ENCODE assay signal across 10 mouse cellular contexts in the genomic region with DNA sequence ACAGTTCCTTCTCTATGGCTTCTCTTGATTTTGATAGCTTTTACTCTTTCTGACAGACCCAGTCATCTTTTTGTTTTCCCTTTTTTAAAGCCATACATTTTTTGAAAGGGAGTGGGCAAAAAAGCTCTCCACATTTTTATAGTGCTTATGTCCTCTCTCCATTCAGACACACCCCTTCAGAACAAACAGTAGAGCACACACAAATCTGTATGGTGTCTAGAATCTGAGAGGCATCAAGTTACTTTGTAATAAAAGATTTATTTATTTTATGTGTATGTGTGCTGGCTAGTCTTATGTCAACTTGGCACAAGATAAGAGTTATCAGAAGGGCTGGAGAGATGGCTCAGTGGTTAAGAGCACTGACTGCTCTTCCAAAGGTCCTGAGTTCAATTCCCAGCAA. TPM values are rescaled to one million over a fixed set of nuclear protein-coding genes. Genes with fewer than 3 reads are reported as not detected.
DNase-seq lines count a peak whose midpoint lies in the region; ATAC-seq lines count a peak whose summit lies in the region.
"Had no signal": no experiment of that assay in that cellular context is flagged by ENCODE, and none has a peak within 500 bp of the region (broad histone marks: within the 10 kb centered on the region; RNA-seq: fewer than 3 reads in every experiment).

No protein-coding gene starts in this region.

- H3K9ac ChIP-seq in heart, embryonic 14.5 days (ENCODE audit: low read length) = no peak overlapping the region
- H3K9ac ChIP-seq in kidney, embryonic 16.5 days (replicated peaks; ENCODE audit: low read length) = no peak overlapping the region
- H3K9ac ChIP-seq in midbrain, embryonic 15.5 days = no peak overlapping the region
- H3K9ac ChIP-seq: limb, embryonic 12.5 days had no signal

- H3K36me3 ChIP-seq in heart, embryonic 14.5 days (ENCODE audit: control insufficient read depth, insufficient read depth, low read length) = peaks cover 85% of the 10 kb centered on the region
- H3K36me3 ChIP-seq in kidney, embryonic 16.5 days (ENCODE audit: insufficient read depth, low read length) = peaks cover 47% of the 10 kb centered on the region
- peaks cover 14% of the 10 kb centered on the region; the same call in 1 of the 2 replicates for H3K36me3 ChIP-seq in midbrain, embryonic 15.5 days (replicated peaks)
- peaks cover 97% of the 10 kb centered on the region for H3K36me3 ChIP-seq in midbrain, embryonic 10.5 days

- peaks cover 0 to 5% of the 10 kb centered on the region in 2 experiments; a peak in 1 of 4 replicates for H3K4me1 ChIP-seq in heart, embryonic 14.5 days (ENCODE audit: control insufficient read depth in 2 of 2, insufficient read depth in 2 of 2, low read length in 2 of 2)
- H3K4me1 ChIP-seq in kidney, embryonic 16.5 days (ENCODE audit: insufficient read depth, low read length) = no peaks in the 10 kb centered on the region
- H3K4me1 ChIP-seq in midbrain, embryonic 15.5 days = no peaks in the 10 kb centered on the region
- no peaks in the 10 kb centered on the region for H3K4me1 ChIP-seq in midbrain, embryonic 10.5 days
- H3K4me1 ChIP-seq: limb, embryonic 12.5 days had no signal

- no peak overlapping the region for H3K4me3 ChIP-seq in heart, embryonic 14.5 days (ENCODE audit: control insufficient read depth in 1 of 2, insufficient read depth in 1 of 2, low read depth in 1 of 2, low read length in 2 of 2)
- H3K4me3 ChIP-seq in kidney, embryonic 16.5 days (ENCODE audit: low read length) = no peak overlapping the region
- H3K4me3 ChIP-seq in midbrain, embryonic 15.5 days = no peak overlapping the region
- no peak overlapping the region for H3K4me3 ChIP-seq in midbrain, embryonic 10.5 days
- H3K4me3 ChIP-seq: limb, embryonic 12.5 days had no signal

- H3K27me3 ChIP-seq in heart, embryonic 14.5 days (ENCODE audit: control insufficient read depth, insufficient read depth, low read length) = no peaks in the 10 kb centered on the region
- H3K27me3 ChIP-seq in kidney, embryonic 16.5 days (ENCODE audit: insufficient read depth, low read length) = no peaks in the 10 kb centered on the region
- H3K27me3 ChIP-seq in midbrain, embryonic 15.5 days (replicated peaks) = no peaks in the 10 kb centered on the region
- no peaks in the 10 kb centered on the region for H3K27me3 ChIP-seq in midbrain, embryonic 10.5 days (ENCODE audit: low read depth, poor library complexity, severe bottlenecking)
- H3K27me3 ChIP-seq: limb, embryonic 12.5 days had no signal

- peak overlapping the region; percentile 79 to 80 for H3K27ac ChIP-seq in heart, embryonic 14.5 days (replicated peaks in 1 of 2; ENCODE audit: control insufficient read depth in 1 of 2, insufficient read depth in 1 of 2, low read depth in 2 of 2, low read length in 2 of 2)
- peak overlapping the region; percentile 81 for H3K27ac ChIP-seq in kidney, embryonic 16.5 days (ENCODE audit: low read length)
- H3K27ac ChIP-seq in midbrain, embryonic 15.5 days = peak overlapping the region; percentile 28; the same call in 1 of the 2 replicates
- no peak overlapping the region for H3K27ac ChIP-seq in midbrain, embryonic 10.5 days (replicated peaks)

- H3K9me3 ChIP-seq in heart, embryonic 14.5 days (ENCODE audit: control insufficient read depth, low read length) = no peaks in the 10 kb centered on the region
- H3K9me3 ChIP-seq in kidney, embryonic 16.5 days (ENCODE audit: low read length) = no peaks in the 10 kb centered on the region
- H3K9me3 ChIP-seq in midbrain, embryonic 15.5 days = no peaks in the 10 kb centered on the region
- H3K9me3 ChIP-seq in midbrain, embryonic 10.5 days (replicated peaks) = no peaks in the 10 kb centered on the region
- H3K9me3 ChIP-seq: limb, embryonic 12.5 days had no signal

- no peak for ATAC-seq in heart, embryonic 14.5 days (ENCODE audit: insufficient number of reproducible peaks, insufficient read depth, low FRiP score, low read depth)
- ATAC-seq in kidney, embryonic 16.5 days (ENCODE audit: low FRiP score, low TSS enrichment) = no peak
- no peak for ATAC-seq in midbrain, embryonic 15.5 days (replicated peaks)
- ATAC-seq: inflammation-experienced regulatory T-cells, adult 6 months had no signal

- DNase-seq in heart, adult 11 months = no peak
- DNase-seq in kidney, adult 18-20 months = no peak
- DNase-seq in midbrain, embryonic 10.5 days (ENCODE audit: low spot score) = no peak
- DNase-seq in adrenal gland, postnatal 4 days (ENCODE audit: low spot score in 2 of 2) = no peak
- DNase-seq: thymus, adult 18-20 months had no signal

- H3K4me2 ChIP-seq in heart, embryonic 14.5 days (ENCODE audit: low read length) = no peak overlapping the region
- H3K4me2 ChIP-seq in kidney, embryonic 16.5 days (replicated peaks; ENCODE audit: low read depth, low read length) = no peak overlapping the region
- H3K4me2 ChIP-seq in midbrain, embryonic 15.5 days = no peak overlapping the region
- H3K4me2 ChIP-seq: limb, embryonic 12.5 days had no signal

RNA-seq across cellular contexts. Expression of a gene that starts 57.7 kb away (rescaled TPM):
- polyA plus RNA-seq in heart, embryonic 14.5 days (2014; fragmentation: Nextera tagmentation; extraction: Ambion mirVana) = 0.32 and 0.67 TPM in 2 replicates
- 0.86 and 1.3 TPM in 2 replicates for polyA plus RNA-seq in kidney, embryonic 16.5 days (2015; fragmentation: Nextera tagmentation; extraction: Ambion mirVana)
- polyA plus RNA-seq in midbrain, embryonic 15.5 days (2015; fragmentation: Nextera tagmentation; extraction: Ambion mirVana) = 8.1 and 9.0 TPM in 2 replicates
- 0.78 and 0.95 TPM in 2 replicates for polyA plus RNA-seq in midbrain, embryonic 10.5 days (2016; fragmentation: Nextera tagmentation; extraction: Ambion mirVana)
- total RNA-seq in adrenal gland, postnatal 4 days (2021) = 1 to 10 TPM; 1.3 to 2.0 TPM
- polyA plus RNA-seq: inflammation-experienced regulatory T-cells, adult 6 months had no signal
